ENCODE assay signal across 26 mouse cellular contexts in genomic region chr11:72415155-72415554, GRCm38 (mm10). TPM values are rescaled to one million over a fixed set of nuclear protein-coding genes. Genes with fewer than 3 reads are reported as not detected.
DNase-seq lines count a peak whose midpoint lies in the region; ATAC-seq and TF ChIP-seq lines count a peak whose summit lies in the region.
"Had no signal": no experiment of that assay in that cellular context is flagged by ENCODE, and none has a peak within 500 bp of the region (broad histone marks: within the 10 kb centered on the region; RNA-seq: fewer than 3 reads in every experiment).

No protein-coding gene starts in this region.

- H3K27me3 ChIP-seq in lung, postnatal 0 days (replicated peaks; ENCODE audit: insufficient read depth, low read length): no peaks in the 10 kb centered on the region
- H3K27me3 ChIP-seq in liver, embryonic 13.5 days: peaks cover 37% of the 10 kb centered on the region
- peaks cover 5% of the 10 kb centered on the region; the same call in 1 of the 2 replicates for H3K27me3 ChIP-seq in midbrain, embryonic 16.5 days (ENCODE audit: control insufficient read depth, insufficient read depth, low read depth, low read length)
- peaks cover 15% of the 10 kb centered on the region for H3K27me3 ChIP-seq in midbrain, embryonic 15.5 days (replicated peaks)

- no peak overlapping the region for H3K9ac ChIP-seq in lung, postnatal 0 days (replicated peaks; ENCODE audit: low read depth)
- no peak overlapping the region; the same call in 1 of the 2 replicates for H3K9ac ChIP-seq in liver, embryonic 13.5 days
- H3K9ac ChIP-seq in midbrain, embryonic 16.5 days (ENCODE audit: low read depth, low read length): no peak overlapping the region
- no peak overlapping the region for H3K9ac ChIP-seq in midbrain, embryonic 15.5 days
- H3K9ac ChIP-seq: embryonic facial prominence, embryonic 13.5 days; limb, embryonic 15.5 days; neural tube, embryonic 13.5 days had no signal

- TF ChIP-seq CTCF in gastrocnemius, adult 2 months (IDR thresholded peaks at IDR 0.05): no peak
- TF ChIP-seq CTCF in lung, postnatal 0 days (IDR thresholded peaks at IDR 0.05): no peak

- 0 out of 2 replicates have a peak overlapping the region, but pooled peaks have one; percentile 1 for H3K4me2 ChIP-seq in lung, postnatal 0 days (replicated peaks; ENCODE audit: low read depth, low read length)
- peak overlapping the region; percentile 33 for H3K4me2 ChIP-seq in liver, embryonic 13.5 days
- no peak overlapping the region for H3K4me2 ChIP-seq in midbrain, embryonic 16.5 days (ENCODE audit: low read length)
- H3K4me2 ChIP-seq in midbrain, embryonic 15.5 days: no peak overlapping the region
- H3K4me2 ChIP-seq: embryonic facial prominence, embryonic 13.5 days; limb, embryonic 15.5 days; neural tube, embryonic 13.5 days had no signal

- H3K4me3 ChIP-seq in gastrocnemius, adult 2 months: no peak overlapping the region
- H3K4me3 ChIP-seq in lung, postnatal 0 days (ENCODE audit: low read depth, low read length): no peak overlapping the region
- no peak overlapping the region for H3K4me3 ChIP-seq in liver, embryonic 13.5 days (replicated peaks)
- no peak overlapping the region for H3K4me3 ChIP-seq in midbrain, embryonic 16.5 days (ENCODE audit: low read depth, low read length)
- no peak overlapping the region for H3K4me3 ChIP-seq in midbrain, embryonic 15.5 days
- H3K4me3 ChIP-seq: embryonic facial prominence, embryonic 13.5 days; forebrain, embryonic 10.5 days; limb, embryonic 15.5 days; midbrain, embryonic 10.5 days; neural tube, embryonic 13.5 days had no signal

- ATAC-seq in lung, postnatal 0 days: no peak
- ATAC-seq in liver, embryonic 13.5 days (ENCODE audit: low read depth): peak; percentile 81
- no peak for ATAC-seq in midbrain, embryonic 16.5 days
- no peak for ATAC-seq in midbrain, embryonic 15.5 days (replicated peaks)
- ATAC-seq: CD4-positive, CD25-positive, alpha-beta regulatory T cell, adult 4 months; inflammation-experienced regulatory T-cells, adult 6 months had no signal

- H3K9me3 ChIP-seq in lung, postnatal 0 days (ENCODE audit: low read length): no peaks in the 10 kb centered on the region
- H3K9me3 ChIP-seq in liver, embryonic 13.5 days (replicated peaks): no peaks in the 10 kb centered on the region
- no peaks in the 10 kb centered on the region for H3K9me3 ChIP-seq in midbrain, embryonic 16.5 days (replicated peaks; ENCODE audit: control insufficient read depth, low read length, poor library complexity, severe bottlenecking)
- H3K9me3 ChIP-seq in midbrain, embryonic 15.5 days: no peaks in the 10 kb centered on the region
- H3K9me3 ChIP-seq: embryonic facial prominence, embryonic 13.5 days; forebrain, embryonic 10.5 days; limb, embryonic 15.5 days; midbrain, embryonic 10.5 days; neural tube, embryonic 13.5 days had no signal

- no peaks in the 10 kb centered on the region for H3K36me3 ChIP-seq in lung, postnatal 0 days (ENCODE audit: insufficient read depth, low read length)
- no peaks in the 10 kb centered on the region for H3K36me3 ChIP-seq in liver, embryonic 13.5 days
- no peaks in the 10 kb centered on the region for H3K36me3 ChIP-seq in midbrain, embryonic 16.5 days (ENCODE audit: control insufficient read depth, insufficient read depth, low read length)
- no peaks in the 10 kb centered on the region for H3K36me3 ChIP-seq in midbrain, embryonic 15.5 days (replicated peaks)
- H3K36me3 ChIP-seq: embryonic facial prominence, embryonic 13.5 days; forebrain, embryonic 10.5 days; G1E; limb, embryonic 15.5 days; midbrain, embryonic 10.5 days; neural tube, embryonic 13.5 days had no signal

- WGBS in lung, postnatal 0 days: 50% methylated on average over 8 of the region's 8 CpGs
- 13% methylated on average over 8 of the region's 8 CpGs for WGBS in liver, embryonic 13.5 days (ENCODE audit: insufficient replicate concordance)
- 86% methylated on average over 8 of the region's 8 CpGs for WGBS in midbrain, embryonic 16.5 days
- 87% methylated on average over 8 of the region's 8 CpGs for WGBS in midbrain, embryonic 15.5 days

- no peak for TF ChIP-seq EP300 in lung, postnatal 0 days (IDR thresholded peaks at IDR 0.05)

- peak; percentile 17 for DNase-seq in gastrocnemius, adult 2 months
- DNase-seq in gastrocnemius, adult 8-10 months (ENCODE audit: low spot score in 2 of 2): no peak
- no peak for DNase-seq in lung, postnatal 0 days (ENCODE audit: low spot score)
- DNase-seq in lung, postnatal 14 days: no peak
- DNase-seq in liver, embryonic 13.5 days: peak; percentile 71
- no peak for DNase-seq in cerebellum, postnatal 4 days (ENCODE audit: low spot score in 2 of 2)
- DNase-seq: adrenal gland, adult 2 months; cerebellum, adult 18-20 months; gastrocnemius, postnatal 14 days; kidney, adult 9 months; kidney, postnatal 4 days; layer of hippocampus, postnatal 36 days; right cerebral cortex, postnatal 4 days; thymus, postnatal 36 days had no signal

- H3K4me1 ChIP-seq in lung, postnatal 0 days (ENCODE audit: insufficient read depth, low read depth, low read length): peaks cover 11% of the 10 kb centered on the region; the same call in 1 of the 2 replicates
- peaks cover 60% of the 10 kb centered on the region for H3K4me1 ChIP-seq in liver, embryonic 13.5 days (replicated peaks)
- H3K4me1 ChIP-seq in midbrain, embryonic 16.5 days (ENCODE audit: control insufficient read depth, insufficient read depth, low read length): peaks cover 10% of the 10 kb centered on the region
- H3K4me1 ChIP-seq in midbrain, embryonic 15.5 days: peaks cover 21% of the 10 kb centered on the region

- intact Hi-C loops in gastrocnemius, adult 2 months (cut with DNase I): no loop called here

- H3K27ac ChIP-seq in gastrocnemius, adult 2 months: peak overlapping the region; percentile 95
- no peak overlapping the region for H3K27ac ChIP-seq in lung, postnatal 0 days (ENCODE audit: low read length)
- no peak overlapping the region for H3K27ac ChIP-seq in liver, embryonic 13.5 days
- H3K27ac ChIP-seq in midbrain, embryonic 16.5 days (ENCODE audit: low read length): no peak overlapping the region
- H3K27ac ChIP-seq in midbrain, embryonic 15.5 days: no peak overlapping the region
- H3K27ac ChIP-seq: embryonic facial prominence, embryonic 13.5 days; forebrain, embryonic 10.5 days; limb, embryonic 15.5 days; midbrain, embryonic 10.5 days; neural tube, embryonic 13.5 days had no signal

RNA-seq across cellular contexts. Expression of gene Smtnl2, which starts 3.6 kb away (rescaled TPM):
- 100 to 1,000 TPM; 238 to 342 TPM for total RNA-seq in gastrocnemius, adult 2 months (2021)
- total RNA-seq in gastrocnemius, adult 8-10 months (2022): 100 to 1,000 TPM; 270 to 439 (median 347) TPM
- 108 TPM in 2 replicates for polyA plus RNA-seq in lung, postnatal 0 days (2015; fragmentation: Nextera tagmentation; extraction: Ambion mirVana)
- 5.4 and 5.5 TPM in 2 replicates for polyA plus RNA-seq in liver, embryonic 13.5 days (2015; fragmentation: Nextera tagmentation; extraction: Ambion mirVana)
- polyA plus RNA-seq in midbrain, embryonic 16.5 days (2015; fragmentation: Nextera tagmentation; extraction: Ambion mirVana): 10.3 and 12.2 TPM in 2 replicates
- polyA plus RNA-seq in midbrain, embryonic 15.5 days (2015; fragmentation: Nextera tagmentation; extraction: Ambion mirVana): 8.1 and 9.3 TPM in 2 replicates
- polyA plus RNA-seq: G1E; inflammation-experienced regulatory T-cells, adult 6 months had no signal

RNA-seq across cellular contexts. Expression of gene Ggt6, which starts 20.2 kb away (rescaled TPM):
- total RNA-seq in gastrocnemius, adult 2 months (2021): 1 to 10 TPM in 1 of 2 experiments, under 1 TPM in 1; 0.67 to 5.5 TPM
- total RNA-seq in gastrocnemius, adult 8-10 months (2022): 1 to 10 TPM; 1.9 to 5.4 (median 3.8) TPM
- 0.94 and 1.0 TPM in 2 replicates for polyA plus RNA-seq in lung, postnatal 0 days (2015; fragmentation: Nextera tagmentation; extraction: Ambion mirVana)
- polyA plus RNA-seq in liver, embryonic 13.5 days (2015; fragmentation: Nextera tagmentation; extraction: Ambion mirVana): not detected in 2 replicates
- not detected in 2 replicates for polyA plus RNA-seq in midbrain, embryonic 16.5 days (2015; fragmentation: Nextera tagmentation; extraction: Ambion mirVana)
- not detected in 2 replicates for polyA plus RNA-seq in midbrain, embryonic 15.5 days (2015; fragmentation: Nextera tagmentation; extraction: Ambion mirVana)
- total RNA-seq: layer of hippocampus, postnatal 36 days; left cerebral cortex, postnatal 25 days had no signal
- polyA plus RNA-seq: CD4-positive, CD25-positive, alpha-beta regulatory T cell, adult 4 months; forebrain, embryonic 10.5 days; G1E; hindbrain, embryonic 11.5 days; inflammation-experienced regulatory T-cells, adult 6 months; midbrain, embryonic 10.5 days; neural tube, embryonic 13.5 days had no signal

RNA-seq across cellular contexts. Expression of gene Mybbp1a, which starts 26.0 kb away (rescaled TPM):
- total RNA-seq in gastrocnemius, adult 2 months (2021): 10 to 100 TPM; 60.2 to 60.9 TPM
- total RNA-seq in gastrocnemius, adult 8-10 months (2022): 10 to 100 TPM; 54.6 to 66.0 (median 57.1) TPM
- 41.5 and 44.3 TPM in 2 replicates for polyA plus RNA-seq in lung, postnatal 0 days (2015; fragmentation: Nextera tagmentation; extraction: Ambion mirVana)
- 129 and 138 TPM in 2 replicates for polyA plus RNA-seq in liver, embryonic 13.5 days (2015; fragmentation: Nextera tagmentation; extraction: Ambion mirVana)
- 61.1 and 67.6 TPM in 2 replicates for polyA plus RNA-seq in midbrain, embryonic 16.5 days (2015; fragmentation: Nextera tagmentation; extraction: Ambion mirVana)
- polyA plus RNA-seq in midbrain, embryonic 15.5 days (2015; fragmentation: Nextera tagmentation; extraction: Ambion mirVana): 67.5 and 69.4 TPM in 2 replicates

RNA-seq across cellular contexts. Expression of gene Tekt1, which starts 52.9 kb away (rescaled TPM):
- total RNA-seq in gastrocnemius, adult 2 months (2021): 1 to 10 TPM in 1 of 2 experiments, under 1 TPM in 1; 0.33 to 2.6 TPM
- 1 to 10 TPM in 3 of 4 experiments, under 1 TPM in 1; 0.92 to 3.3 (median 2.5) TPM for total RNA-seq in gastrocnemius, adult 8-10 months (2022)
- polyA plus RNA-seq in lung, postnatal 0 days (2015; fragmentation: Nextera tagmentation; extraction: Ambion mirVana): 14.2 and 17.3 TPM in 2 replicates
- polyA plus RNA-seq in liver, embryonic 13.5 days (2015; fragmentation: Nextera tagmentation; extraction: Ambion mirVana): not detected in 2 replicates
- polyA plus RNA-seq in midbrain, embryonic 16.5 days (2015; fragmentation: Nextera tagmentation; extraction: Ambion mirVana): 11.1 and 13.5 TPM in 2 replicates
- 9.7 and 11.2 TPM in 2 replicates for polyA plus RNA-seq in midbrain, embryonic 15.5 days (2015; fragmentation: Nextera tagmentation; extraction: Ambion mirVana)
- total RNA-seq: G1E had no signal
- polyA plus RNA-seq: CD4-positive, CD25-positive, alpha-beta regulatory T cell, adult 4 months; G1E; inflammation-experienced regulatory T-cells, adult 6 months had no signal

Comparison
In these comparisons a context has a peak if more than half of its experiments do, and no peak if none do; other contexts are left out.
1. DNase-seq: peak in gastrocnemius, adult 2 months (single experiment) and liver, embryonic 13.5 days (single experiment); none in gastrocnemius, adult 8-10 months (0 of 2), lung, postnatal 0 days (single experiment), lung, postnatal 14 days (single experiment) and cerebellum, postnatal 4 days (0 of 2).
2. H3K4me2 ChIP-seq: peak in lung, postnatal 0 days (single experiment) and liver, embryonic 13.5 days (single experiment); none in midbrain, embryonic 16.5 days (single experiment) and midbrain, embryonic 15.5 days (single experiment).